Mouse (Mus musculus): Measurements from ENCODE around the gene Prcd. TPM values are rescaled to one million over a fixed set of nuclear protein-coding genes. Genes with fewer than 3 reads are reported as not detected.
A peak's percentile ranks its signal among the peaks of the same experiment; 100 is the strongest.

The Prcd gene
- polyA plus RNA-seq, 1 experiment from 2014 or later: 0.63 TPM

- Histone ChIP-seq H3K36me3 (no peaks in the 10 kb centered on the region), H3K4me3 (no peak overlapping the region), H3K4me1 (peaks cover 35% of the 10 kb centered on the region), H3K9me3 (no peaks in the 10 kb centered on the region), H3K4me2 (replicated peaks) (no peak overlapping the region), H3K27ac (replicated peaks) (no peak overlapping the region), H3K27me3 (no peaks in the 10 kb centered on the region), H3K9ac (replicated peaks) (no peak overlapping the region)
- no peak for ATAC-seq (ENCODE audit: low FRiP score, low read depth)
- WGBS: 91% methylated on average over 8 of the region's 8 CpGs
These were observed 14.6 kb downstream of the Prcd start for GRCm38 (mm10) chr11:116667930-116668329.

DNA sequence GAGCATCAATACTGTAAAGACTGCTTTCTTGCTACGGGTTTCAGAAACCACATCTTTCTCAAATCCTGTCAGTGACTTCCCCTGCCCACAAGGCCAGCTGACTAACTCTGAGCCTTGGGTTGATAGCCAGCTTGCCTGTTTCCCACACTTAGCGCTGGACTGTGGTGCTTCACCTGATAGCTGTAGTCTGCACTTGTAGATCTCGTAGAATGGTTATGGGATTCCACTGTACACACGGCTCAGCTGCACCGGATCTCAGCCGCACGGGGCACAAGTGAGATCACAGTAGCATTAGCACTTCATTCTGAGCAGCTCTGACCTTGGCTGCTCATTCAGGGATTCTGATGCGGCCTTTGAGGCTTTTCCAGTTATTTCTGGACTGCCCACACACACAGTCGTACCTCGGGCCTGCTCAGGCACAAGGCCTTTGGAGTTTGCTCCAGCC lies 15.1 kb downstream of the Prcd start:
- 84% methylated on average over 10 of the region's 10 CpGs for WGBS
- no peak overlapping the region for H3K27ac ChIP-seq (replicated peaks)
- no peak for ATAC-seq (ENCODE audit: low FRiP score, low read depth)
- peaks cover 2% of the 10 kb centered on the region; the same call in 1 of the 2 replicates for H3K36me3 ChIP-seq
- no peaks in the 10 kb centered on the region for H3K27me3 ChIP-seq
- no peak overlapping the region for H3K4me2 ChIP-seq (replicated peaks)
- no peak overlapping the region for H3K9ac ChIP-seq (replicated peaks)
- no peaks in the 10 kb centered on the region for H3K9me3 ChIP-seq
- peaks cover 35% of the 10 kb centered on the region for H3K4me1 ChIP-seq
- no peak overlapping the region for H3K4me3 ChIP-seq

DNA sequence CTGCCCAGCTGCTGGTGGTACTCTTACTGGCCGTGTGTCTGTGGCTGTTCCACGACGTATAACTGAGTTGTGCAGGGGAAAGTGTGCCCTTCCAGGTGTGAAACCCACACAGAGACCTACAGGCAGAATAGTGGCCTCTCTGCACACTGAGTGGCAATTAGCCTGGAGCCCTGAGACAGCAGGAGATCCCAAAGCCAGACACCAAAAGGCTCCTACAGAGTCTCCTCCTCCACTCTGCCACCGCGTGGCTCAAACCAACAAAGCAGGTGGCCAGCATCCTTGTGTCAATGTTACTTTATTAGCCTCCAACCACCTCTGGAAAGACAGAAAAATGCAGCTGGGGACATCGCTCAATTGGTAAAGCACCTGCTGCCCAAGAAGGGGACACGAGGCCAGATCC lies 15.5 kb downstream of the Prcd start:
- Histone ChIP-seq H3K4me2 (replicated peaks) (no peak overlapping the region), H3K4me3 (no peak overlapping the region), H3K4me1 (peaks cover 35% of the 10 kb centered on the region), H3K27me3 (no peaks in the 10 kb centered on the region), H3K36me3 (peaks cover 6% of the 10 kb centered on the region), H3K27ac (replicated peaks) (no peak overlapping the region), H3K9ac (replicated peaks) (no peak overlapping the region), H3K9me3 (no peaks in the 10 kb centered on the region)
- WGBS: 46% methylated on average over 7 of the region's 7 CpGs
- ATAC-seq (ENCODE audit: low FRiP score, low read depth): no peak

DNA sequence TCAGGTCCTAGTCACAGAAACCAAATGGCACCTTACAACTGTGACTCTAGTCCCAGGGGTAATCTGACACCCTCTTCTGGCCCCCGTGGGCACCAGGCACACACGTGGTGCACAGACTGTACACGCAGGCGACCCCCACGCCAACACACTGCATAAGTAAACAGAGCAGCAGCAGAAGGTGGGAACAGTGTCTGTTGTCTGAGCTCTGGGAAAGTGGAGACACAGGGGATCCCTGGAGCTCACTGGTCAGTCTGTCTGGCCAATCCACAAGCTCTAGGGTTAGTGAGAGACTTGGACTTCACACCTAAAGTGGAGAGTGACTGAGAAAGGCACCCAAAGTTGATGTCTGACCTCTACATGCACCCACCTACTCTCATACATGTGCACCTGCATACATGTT lies 16.0 kb downstream of the Prcd start:
- ATAC-seq (ENCODE audit: low FRiP score, low read depth): no peak
- Histone ChIP-seq H3K27ac (replicated peaks) (no peak overlapping the region), H3K27me3 (no peaks in the 10 kb centered on the region), H3K4me2 (replicated peaks) (no peak overlapping the region), H3K36me3 (peaks cover 11% of the 10 kb centered on the region), H3K4me1 (peaks cover 31% of the 10 kb centered on the region), H3K9me3 (no peaks in the 10 kb centered on the region), H3K4me3 (no peak overlapping the region), H3K9ac (replicated peaks) (no peak overlapping the region)
- 55% methylated on average over 5 of the region's 5 CpGs for WGBS

DNA sequence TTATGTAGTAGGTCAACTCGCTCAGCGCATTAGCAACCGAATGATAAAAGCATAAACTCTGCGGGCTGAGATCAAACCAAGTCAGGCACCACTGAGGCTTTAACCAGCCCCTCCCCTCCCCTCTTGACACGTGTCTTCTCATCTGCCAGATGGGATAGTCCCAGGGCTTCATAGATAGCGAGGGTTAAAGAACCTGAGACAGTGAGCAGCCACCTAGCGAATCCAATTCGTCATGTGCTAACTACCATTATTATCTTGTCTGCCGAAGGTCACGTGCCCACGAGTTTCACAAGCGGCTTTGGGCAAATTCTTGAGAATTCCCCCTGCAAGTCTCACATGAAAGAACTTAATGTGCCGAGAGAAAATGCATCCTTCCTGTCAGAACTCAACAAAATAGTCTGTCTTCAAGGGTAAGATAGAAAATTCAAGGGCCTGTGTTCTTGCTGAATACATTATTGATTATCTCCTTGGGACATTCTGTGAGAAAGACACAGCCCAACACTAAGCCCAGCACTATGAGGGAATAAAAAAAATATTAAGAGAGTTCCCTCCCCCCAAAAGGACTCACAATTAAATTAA lies 16.5 kb downstream of the Prcd start:
- Histone ChIP-seq H3K36me3 (peaks cover 17% of the 10 kb centered on the region), H3K4me3 (no peak overlapping the region), H3K27me3 (no peaks in the 10 kb centered on the region), H3K9ac (replicated peaks) (no peak overlapping the region), H3K9me3 (no peaks in the 10 kb centered on the region), H3K4me2 (replicated peaks) (no peak overlapping the region), H3K4me1 (peaks cover 31% of the 10 kb centered on the region), H3K27ac (replicated peaks) (no peak overlapping the region)
- no peak for ATAC-seq (ENCODE audit: low FRiP score, low read depth)
- 64% methylated on average over 13 of the region's 13 CpGs for WGBS

DNA sequence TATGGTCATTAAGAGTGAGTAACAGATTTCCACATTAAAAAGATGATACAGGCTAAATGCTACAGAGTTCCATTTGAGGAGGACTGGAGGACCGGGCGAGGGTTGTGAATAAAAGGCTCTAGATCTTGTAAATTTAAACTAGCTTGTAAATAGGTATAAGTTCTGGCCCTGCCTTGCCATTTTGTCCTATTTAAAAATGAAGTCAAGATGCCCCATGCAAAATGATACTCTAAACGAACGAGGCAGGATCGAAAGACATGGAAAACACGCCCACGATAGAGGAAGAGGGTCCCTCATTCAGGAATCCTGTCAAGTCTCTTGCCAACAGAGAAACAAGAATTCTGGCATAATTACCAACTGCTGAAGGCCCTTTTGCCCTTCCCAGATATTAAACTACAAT lies 17.1 kb downstream of the Prcd start:
- ATAC-seq (ENCODE audit: low FRiP score, low read depth): no peak
- Histone ChIP-seq H3K4me1 (peaks cover 31% of the 10 kb centered on the region), H3K27me3 (no peaks in the 10 kb centered on the region), H3K27ac (replicated peaks) (0 out of 2 replicates have a peak overlapping the region, but pooled peaks have one; percentile 36), H3K4me3 (no peak overlapping the region), H3K9me3 (no peaks in the 10 kb centered on the region), H3K36me3 (peaks cover 22% of the 10 kb centered on the region), H3K9ac (replicated peaks) (no peak overlapping the region), H3K4me2 (replicated peaks) (peak overlapping the region; percentile 91)
- WGBS: 87% methylated on average over 7 of the region's 7 CpGs

GRCm38 (mm10) chr11:116671112-116671844 lies 17.9 kb downstream of the Prcd start:
- Histone ChIP-seq H3K9ac (replicated peaks) (peak overlapping the region; percentile 84), H3K4me3 (peak overlapping the region; percentile 70), H3K4me1 (peaks cover 31% of the 10 kb centered on the region), H3K27me3 (no peaks in the 10 kb centered on the region), H3K36me3 (peaks cover 31% of the 10 kb centered on the region), H3K9me3 (no peaks in the 10 kb centered on the region), H3K4me2 (replicated peaks) (peak overlapping the region; percentile 91), H3K27ac (replicated peaks) (peak overlapping the region; percentile 43)
- WGBS: 1% methylated on average over 45 of the region's 45 CpGs
- ATAC-seq (ENCODE audit: low FRiP score, low read depth): peak; percentile 87

GRCm38 (mm10) chr11:116671845-116672434 lies 18.6 kb downstream of the Prcd start:
- H3K4me2 ChIP-seq (replicated peaks): peak overlapping the region; percentile 91
- H3K4me1 ChIP-seq: peaks cover 31% of the 10 kb centered on the region
- H3K4me3 ChIP-seq: peak overlapping the region; percentile 70
- peak; percentile 3; the same call in 1 of the 2 replicates for ATAC-seq (ENCODE audit: low FRiP score, low read depth)
- no peaks in the 10 kb centered on the region for H3K9me3 ChIP-seq
- under 1% methylated on average over 24 of the region's 24 CpGs for WGBS
- no peaks in the 10 kb centered on the region for H3K27me3 ChIP-seq
- H3K27ac ChIP-seq (replicated peaks): peak overlapping the region; percentile 43; the same call in 1 of the 2 replicates
- H3K9ac ChIP-seq (replicated peaks): peak overlapping the region; percentile 84
- peaks cover 37% of the 10 kb centered on the region for H3K36me3 ChIP-seq

DNA sequence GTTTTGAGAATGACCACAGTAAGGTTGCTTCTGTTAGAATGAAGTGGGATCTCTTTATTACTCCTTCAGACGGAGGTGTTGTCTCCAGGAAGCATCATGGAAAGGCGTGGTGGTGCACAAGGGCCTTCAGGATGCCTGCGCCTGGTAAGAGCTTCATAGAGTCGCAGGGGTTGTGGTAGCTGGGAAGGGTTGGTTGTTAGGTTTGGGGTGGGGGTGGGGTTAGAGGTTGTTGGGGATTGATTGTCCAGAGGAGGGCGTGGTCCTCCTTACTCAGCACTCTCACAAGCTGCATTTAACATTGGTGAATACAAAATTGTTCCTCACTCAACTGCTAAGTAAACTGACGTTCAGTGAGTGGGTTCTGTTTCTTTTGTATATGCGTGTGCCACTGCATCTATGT lies 19.3 kb downstream of the Prcd start:
- no peaks in the 10 kb centered on the region for H3K27me3 ChIP-seq
- H3K27ac ChIP-seq (replicated peaks): no peak overlapping the region
- 26% methylated on average over 7 of the region's 7 CpGs for whole genome bisulfite sequencing
- no peaks in the 10 kb centered on the region for H3K9me3 ChIP-seq
- H3K4me3 ChIP-seq: peak overlapping the region; percentile 70
- peaks cover 31% of the 10 kb centered on the region for H3K4me1 ChIP-seq
- no peak for ATAC-seq (ENCODE audit: low FRiP score, low read depth)
- peaks cover 44% of the 10 kb centered on the region for H3K36me3 ChIP-seq
- peak overlapping the region; percentile 91 for H3K4me2 ChIP-seq (replicated peaks)
- H3K9ac ChIP-seq (replicated peaks): peak overlapping the region; percentile 84

DNA sequence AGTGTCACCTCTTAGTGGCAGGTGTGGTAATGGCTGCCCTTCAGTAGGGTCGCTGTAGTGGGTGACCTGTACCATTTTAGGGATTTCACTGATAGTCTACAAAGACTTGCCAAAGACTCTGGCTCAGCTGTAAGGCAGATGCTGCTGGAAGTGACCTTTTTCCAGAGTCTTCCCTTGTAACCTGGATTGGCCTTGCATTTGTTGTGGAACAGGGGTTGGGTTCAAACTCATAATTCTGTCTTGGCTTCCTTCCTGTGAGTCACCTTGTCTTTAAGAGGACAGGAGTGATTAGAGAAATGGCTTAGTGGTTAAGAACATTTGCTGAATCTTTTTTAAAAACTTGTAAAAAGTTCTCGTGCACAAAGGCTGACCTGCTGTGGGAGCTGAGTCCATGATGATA lies 20.1 kb downstream of the Prcd start:
- Histone ChIP-seq H3K36me3 (peaks cover 50% of the 10 kb centered on the region), H3K4me3 (no peak overlapping the region)

GRCm38 (mm10) chr11:116674616-116675379 lies 21.5 kb downstream of the Prcd start:
- H3K27me3 ChIP-seq: no peaks in the 10 kb centered on the region
- H3K4me2 ChIP-seq (replicated peaks): no peak overlapping the region
- no peaks in the 10 kb centered on the region for H3K9me3 ChIP-seq
- H3K4me1 ChIP-seq: peaks cover 27% of the 10 kb centered on the region
- ATAC-seq (ENCODE audit: low FRiP score, low read depth): no peak
- H3K9ac ChIP-seq (replicated peaks): no peak overlapping the region
- H3K36me3 ChIP-seq: peaks cover 61% of the 10 kb centered on the region
- H3K4me3 ChIP-seq: no peak overlapping the region
- WGBS: 83% methylated on average over 7 of the region's 7 CpGs
- no peak overlapping the region for H3K27ac ChIP-seq (replicated peaks)

More for the DNA sequence above, 20.1 kb downstream of the Prcd start:
- no peaks in the 10 kb centered on the region for H3K9me3 ChIP-seq
- peak overlapping the region; percentile 91; the same call in 1 of the 2 replicates for H3K4me2 ChIP-seq (replicated peaks)
- H3K4me1 ChIP-seq: peaks cover 31% of the 10 kb centered on the region
- H3K27ac ChIP-seq (replicated peaks): no peak overlapping the region
- WGBS: 91% methylated on average over 2 of the region's 2 CpGs
- no peaks in the 10 kb centered on the region for H3K27me3 ChIP-seq
- ATAC-seq (ENCODE audit: low FRiP score, low read depth): no peak
- no peak overlapping the region for H3K9ac ChIP-seq (replicated peaks)

Data from midbrain, embryonic 12.5 days (tissue).